Mouse (Mus musculus): ENCODE measurements around the gene Mrpl37. TPM values are rescaled to one million over a fixed set of nuclear protein-coding genes. Genes with fewer than 3 reads are reported as not detected.
A peak's percentile ranks its signal among the peaks of the same experiment; 100 is the strongest.

Mrpl37 gene
- polyA plus RNA-seq, 1 experiment from 2014 or later: 93.2 TPM

GRCm38 (mm10) chr4:107015971-107016511 is 50.6 kb downstream of the Mrpl37 start:
- WGBS: 60% methylated on average over 13 of the region's 13 CpGs

GRCm38 (mm10) chr4:107013817-107014260 is 52.8 kb downstream of the Mrpl37 start:
- Histone ChIP-seq H3K36me3 (ENCODE audit: control insufficient read depth, insufficient read depth, low read length) (0 out of 2 replicates have a peak, but pooled peaks cover 3% of the 10 kb centered on the region), H3K9me3 (ENCODE audit: control insufficient read depth, low read length) (no peaks in the 10 kb centered on the region), H3K4me3 (ENCODE audit: low read length) (no peak overlapping the region), H3K4me1 (replicated peaks; ENCODE audit: control insufficient read depth, insufficient read depth, low read length) (peaks cover 1% of the 10 kb centered on the region; the same call in 1 of the 2 replicates), H3K9ac (ENCODE audit: low read length) (no peak overlapping the region), H3K27ac (ENCODE audit: low read length) (no peak overlapping the region), H3K27me3 (ENCODE audit: control insufficient read depth, insufficient read depth, low read depth, low read length) (no peaks in the 10 kb centered on the region), H3K4me2 (ENCODE audit: low read depth, low read length) (no peak overlapping the region)
- WGBS: 87% methylated on average over 9 of the region's 9 CpGs
- no peak for ATAC-seq (ENCODE audit: low read depth)

More at GRCm38 (mm10) chr4:107015971-107016511, 50.6 kb downstream of the Mrpl37 start:
- H3K4me3 ChIP-seq (ENCODE audit: low read length): no peak overlapping the region
- H3K9ac ChIP-seq (ENCODE audit: low read length): no peak overlapping the region
- H3K4me2 ChIP-seq (ENCODE audit: low read depth, low read length): no peak overlapping the region
- peaks cover 3% of the 10 kb centered on the region; the same call in 1 of the 2 replicates for H3K4me1 ChIP-seq (replicated peaks; ENCODE audit: control insufficient read depth, insufficient read depth, low read length)
- no peak overlapping the region; the same call in 1 of the 2 replicates for H3K27ac ChIP-seq (ENCODE audit: low read length)
- no peaks in the 10 kb centered on the region for H3K27me3 ChIP-seq (ENCODE audit: control insufficient read depth, insufficient read depth, low read depth, low read length)
- H3K9me3 ChIP-seq (ENCODE audit: control insufficient read depth, low read length): no peaks in the 10 kb centered on the region
- H3K36me3 ChIP-seq (ENCODE audit: control insufficient read depth, insufficient read depth, low read length): no peaks in the 10 kb centered on the region
- 0 out of 2 replicates have a peak, but pooled peaks have one; percentile 11 for ATAC-seq (ENCODE audit: low read depth)

- Histone ChIP-seq H3K9me3 (ENCODE audit: control insufficient read depth, low read length) (no peaks in the 10 kb centered on the region), H3K4me3 (ENCODE audit: low read length) (no peak overlapping the region), H3K9ac (ENCODE audit: low read length) (no peak overlapping the region), H3K4me2 (ENCODE audit: low read depth, low read length) (no peak overlapping the region), H3K27me3 (ENCODE audit: control insufficient read depth, insufficient read depth, low read depth, low read length) (no peaks in the 10 kb centered on the region), H3K27ac (ENCODE audit: low read length) (no peak overlapping the region), H3K4me1 (replicated peaks; ENCODE audit: control insufficient read depth, insufficient read depth, low read length) (no peaks in the 10 kb centered on the region; the same call in 1 of the 2 replicates), H3K36me3 (ENCODE audit: control insufficient read depth, insufficient read depth, low read length) (0 out of 2 replicates have a peak, but pooled peaks cover 3% of the 10 kb centered on the region)
- 84% methylated on average over 6 of the region's 6 CpGs for WGBS
- no peak for ATAC-seq (ENCODE audit: low read depth)
These were observed 53.4 kb downstream of the Mrpl37 start for GRCm38 (mm10) chr4:107013119-107013816.

DNA sequence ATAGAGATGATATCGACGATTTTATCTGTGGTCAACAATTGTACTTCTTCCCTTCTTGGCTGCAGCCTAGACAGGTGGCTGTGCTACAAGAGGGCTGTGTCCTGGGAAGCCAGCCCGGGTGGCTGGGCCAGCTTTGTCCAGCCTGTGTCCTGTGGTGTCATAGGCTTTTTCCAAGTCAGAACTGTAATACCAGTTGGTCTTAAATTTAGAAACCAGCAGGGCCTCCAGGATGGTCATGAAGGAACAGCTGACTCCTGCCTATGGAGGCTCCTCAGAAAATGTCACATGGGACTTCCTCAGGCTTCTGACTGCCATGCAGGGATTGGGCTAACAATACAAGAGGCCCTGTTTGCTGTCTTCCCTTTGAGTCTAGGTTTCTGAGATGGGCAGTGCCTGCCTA is 54.1 kb downstream of the Mrpl37 start:
- H3K4me2 ChIP-seq (ENCODE audit: low read depth, low read length): no peak overlapping the region
- H3K36me3 ChIP-seq (ENCODE audit: control insufficient read depth, insufficient read depth, low read length): 0 out of 2 replicates have a peak, but pooled peaks cover 3% of the 10 kb centered on the region
- H3K9me3 ChIP-seq (ENCODE audit: control insufficient read depth, low read length): no peaks in the 10 kb centered on the region
- H3K4me1 ChIP-seq (replicated peaks; ENCODE audit: control insufficient read depth, insufficient read depth, low read length): no peaks in the 10 kb centered on the region; the same call in 1 of the 2 replicates
- H3K4me3 ChIP-seq (ENCODE audit: low read length): no peak overlapping the region
- 73% methylated on average over 3 of the region's 3 CpGs for WGBS
- no peak for ATAC-seq (ENCODE audit: low read depth)
- no peak overlapping the region for H3K27ac ChIP-seq (ENCODE audit: low read length)
- no peak overlapping the region for H3K9ac ChIP-seq (ENCODE audit: low read length)
- no peaks in the 10 kb centered on the region for H3K27me3 ChIP-seq (ENCODE audit: control insufficient read depth, insufficient read depth, low read depth, low read length)

DNA sequence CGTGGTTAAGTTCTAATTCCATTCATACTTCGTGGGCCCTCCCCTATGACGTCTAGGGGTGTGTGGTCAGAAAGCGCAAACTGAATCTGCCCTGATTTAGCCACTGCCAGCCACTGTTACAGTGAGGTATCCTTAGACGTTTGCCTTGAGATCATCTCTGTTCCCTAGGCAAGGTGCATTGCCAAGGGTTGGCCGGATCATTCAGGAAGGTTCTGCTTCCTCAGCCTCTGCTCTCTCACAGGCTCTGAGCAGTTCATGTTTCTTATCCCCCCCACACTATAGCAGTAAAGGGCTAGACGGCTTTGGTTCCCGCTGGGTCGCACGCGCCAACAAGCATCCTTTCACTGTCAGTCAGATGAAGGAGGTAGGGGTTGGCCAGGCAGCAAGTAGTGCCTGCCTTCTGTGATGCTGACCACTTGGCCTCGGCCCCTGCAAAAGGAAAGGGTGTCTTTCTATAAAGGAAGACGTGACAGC is 54.6 kb downstream of the Mrpl37 start:
- 64% methylated on average over 13 of the region's 13 CpGs for WGBS
- no peak overlapping the region for H3K27ac ChIP-seq (ENCODE audit: low read length)
- ATAC-seq (ENCODE audit: low read depth): no peak

GRCm38 (mm10) chr4:107011325-107012004 is 55.2 kb downstream of the Mrpl37 start:
- H3K4me1 ChIP-seq (replicated peaks; ENCODE audit: control insufficient read depth, insufficient read depth, low read length): no peaks in the 10 kb centered on the region; the same call in 1 of the 2 replicates
- no peak overlapping the region for H3K9ac ChIP-seq (ENCODE audit: low read length)
- no peak for ATAC-seq (ENCODE audit: low read depth)
- H3K9me3 ChIP-seq (ENCODE audit: control insufficient read depth, low read length): no peaks in the 10 kb centered on the region
- H3K36me3 ChIP-seq (ENCODE audit: control insufficient read depth, insufficient read depth, low read length): 0 out of 2 replicates have a peak, but pooled peaks cover 3% of the 10 kb centered on the region
- no peak overlapping the region for H3K4me2 ChIP-seq (ENCODE audit: low read depth, low read length)
- H3K27me3 ChIP-seq (ENCODE audit: control insufficient read depth, insufficient read depth, low read depth, low read length): no peaks in the 10 kb centered on the region
- 88% methylated on average over 8 of the region's 8 CpGs for WGBS
- H3K27ac ChIP-seq (ENCODE audit: low read length): no peak overlapping the region
- H3K4me3 ChIP-seq (ENCODE audit: low read length): no peak overlapping the region

More for the DNA sequence above, 54.6 kb downstream of the Mrpl37 start:
- no peaks in the 10 kb centered on the region for H3K27me3 ChIP-seq (ENCODE audit: control insufficient read depth, insufficient read depth, low read depth, low read length)
- H3K4me2 ChIP-seq (ENCODE audit: low read depth, low read length): no peak overlapping the region
- H3K36me3 ChIP-seq (ENCODE audit: control insufficient read depth, insufficient read depth, low read length): 0 out of 2 replicates have a peak, but pooled peaks cover 3% of the 10 kb centered on the region
- no peak overlapping the region for H3K9ac ChIP-seq (ENCODE audit: low read length)
- H3K9me3 ChIP-seq (ENCODE audit: control insufficient read depth, low read length): no peaks in the 10 kb centered on the region
- H3K4me3 ChIP-seq (ENCODE audit: low read length): no peak overlapping the region
- no peaks in the 10 kb centered on the region; the same call in 1 of the 2 replicates for H3K4me1 ChIP-seq (replicated peaks; ENCODE audit: control insufficient read depth, insufficient read depth, low read length)

DNA sequence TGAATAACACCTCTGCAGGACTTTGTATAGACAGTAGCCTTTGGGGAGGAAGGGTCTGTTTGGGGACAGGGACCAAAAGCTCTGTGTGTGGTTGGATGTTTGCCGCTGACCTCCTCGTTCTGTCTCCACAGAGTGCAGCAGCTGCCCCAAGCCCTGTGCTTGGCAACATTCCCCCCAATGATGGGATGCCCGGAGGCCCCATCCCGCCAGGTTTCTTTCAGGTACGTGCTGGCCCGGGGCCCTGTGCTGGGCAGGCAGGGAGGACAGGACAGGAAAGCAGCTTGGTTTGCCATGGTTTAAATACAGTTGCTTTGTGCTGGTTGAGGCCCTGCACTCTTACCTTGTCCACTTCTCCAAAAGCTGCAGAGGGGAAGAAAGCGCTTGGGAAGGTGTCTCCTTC is 57.1 kb downstream of the Mrpl37 start:
- Histone ChIP-seq H3K4me2 (ENCODE audit: low read depth, low read length) (no peak overlapping the region), H3K27ac (ENCODE audit: low read length) (no peak overlapping the region), H3K9ac (ENCODE audit: low read length) (no peak overlapping the region), H3K4me1 (replicated peaks; ENCODE audit: control insufficient read depth, insufficient read depth, low read length) (no peaks in the 10 kb centered on the region), H3K27me3 (ENCODE audit: control insufficient read depth, insufficient read depth, low read depth, low read length) (no peaks in the 10 kb centered on the region), H3K36me3 (ENCODE audit: control insufficient read depth, insufficient read depth, low read length) (0 out of 2 replicates have a peak, but pooled peaks cover 3% of the 10 kb centered on the region), H3K4me3 (ENCODE audit: low read length) (no peak overlapping the region), H3K9me3 (ENCODE audit: control insufficient read depth, low read length) (no peaks in the 10 kb centered on the region)
- no peak for ATAC-seq (ENCODE audit: low read depth)
- WGBS: 87% methylated on average over 7 of the region's 7 CpGs

DNA sequence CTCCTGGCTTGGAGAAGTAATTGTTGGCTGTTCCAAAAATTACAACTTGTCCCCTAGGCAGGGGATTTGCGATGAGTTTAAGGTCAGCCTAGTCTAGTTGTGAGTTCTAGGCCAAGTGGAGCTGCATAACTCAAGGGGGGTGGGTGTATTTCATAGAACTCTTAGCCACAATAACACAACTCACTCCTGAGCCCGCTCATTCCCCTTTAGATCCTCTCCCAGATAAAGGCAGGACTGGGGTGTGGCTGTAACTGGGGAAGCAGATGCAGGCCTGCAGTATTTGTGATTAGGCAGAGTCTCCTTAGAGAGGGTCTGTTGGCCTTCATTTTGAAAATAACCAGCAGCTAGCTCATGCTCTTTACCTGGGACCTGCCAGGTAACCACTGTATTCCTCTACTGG is 58.5 kb downstream of the Mrpl37 start:
- 82% methylated on average over 2 of the region's 2 CpGs for WGBS
- Histone ChIP-seq H3K4me2 (ENCODE audit: low read depth, low read length) (no peak overlapping the region), H3K27me3 (ENCODE audit: control insufficient read depth, insufficient read depth, low read depth, low read length) (no peaks in the 10 kb centered on the region), H3K36me3 (ENCODE audit: control insufficient read depth, insufficient read depth, low read length) (0 out of 2 replicates have a peak, but pooled peaks cover 3% of the 10 kb centered on the region), H3K9me3 (ENCODE audit: control insufficient read depth, low read length) (no peaks in the 10 kb centered on the region), H3K27ac (ENCODE audit: low read length) (no peak overlapping the region), H3K4me3 (ENCODE audit: low read length) (no peak overlapping the region), H3K4me1 (replicated peaks; ENCODE audit: control insufficient read depth, insufficient read depth, low read length) (no peaks in the 10 kb centered on the region), H3K9ac (ENCODE audit: low read length) (no peak overlapping the region)
- ATAC-seq (ENCODE audit: low read depth): no peak

- no peaks in the 10 kb centered on the region for H3K27me3 ChIP-seq (ENCODE audit: control insufficient read depth, insufficient read depth, low read depth, low read length)
- WGBS: 95% methylated on average over 7 of the region's 8 CpGs
- 0 out of 2 replicates have a peak, but pooled peaks cover 3% of the 10 kb centered on the region for H3K36me3 ChIP-seq (ENCODE audit: control insufficient read depth, insufficient read depth, low read length)
- no peak overlapping the region for H3K4me2 ChIP-seq (ENCODE audit: low read depth, low read length)
- no peak for ATAC-seq (ENCODE audit: low read depth)
- no peak overlapping the region for H3K27ac ChIP-seq (ENCODE audit: low read length)
- no peaks in the 10 kb centered on the region for H3K9me3 ChIP-seq (ENCODE audit: control insufficient read depth, low read length)
- H3K4me3 ChIP-seq (ENCODE audit: low read length): no peak overlapping the region
- peaks cover 2% of the 10 kb centered on the region for H3K4me1 ChIP-seq (replicated peaks; ENCODE audit: control insufficient read depth, insufficient read depth, low read length)
- no peak overlapping the region for H3K9ac ChIP-seq (ENCODE audit: low read length)
These were observed 59.3 kb downstream of the Mrpl37 start for GRCm38 (mm10) chr4:107007359-107007758.

All from lung, embryonic 16.5 days (tissue).